Mouse (Mus musculus) neural tube, embryonic 14.5 days (tissue): ENCODE data around the gene Ccdc142. TPM values are rescaled to one million over a fixed set of nuclear protein-coding genes. Genes with fewer than 3 reads are reported as not detected.

ENCODE experiments used
- ATAC-seq: fragments of 200-750 bp; cut with Nextera tagmentation; 2 replicates; pipeline ENCODE4 v1.8.0; 2017; ENCODE audit warnings: low read depth, mild to moderate bottlenecking, moderate TSS enrichment, moderate library complexity
- H3K27ac ChIP-seq: fragments of 300-500 bp; sonication (generic); 2 replicates; pipeline ENCODE4 v1.5.1; 2014; ENCODE audit warnings: low read depth, mild to moderate bottlenecking, control low read depth, low read length, moderate library complexity, mixed read lengths
- H3K27me3 ChIP-seq: fragments of 300-500 bp; sonication (generic); 2 replicates; pipeline ENCODE4 v1.6.1; 2014; ENCODE audit warnings: low read length; ENCODE audit not compliant: control insufficient read depth, insufficient read depth
- H3K36me3 ChIP-seq: fragments of 300-500 bp; sonication (generic); 2 replicates; pipeline ENCODE4 v1.6.1; 2014; ENCODE audit warnings: low read length, mixed read lengths; ENCODE audit not compliant: control insufficient read depth, insufficient read depth
- H3K4me1 ChIP-seq: fragments of 300-500 bp; sonication (generic); 2 replicates; pipeline ENCODE4 v1.6.1; 2014; ENCODE audit warnings: low read length; ENCODE audit not compliant: control insufficient read depth, insufficient read depth
- H3K4me2 ChIP-seq: fragments of 300-500 bp; sonication (generic); 2 replicates; pipeline ENCODE4 v1.6.1; 2014; ENCODE audit warnings: mild to moderate bottlenecking, low read depth, low read length, control low read depth
- H3K4me3 ChIP-seq: fragments of 300-500 bp; sonication (generic); 2 replicates; pipeline ENCODE4 v1.5.1; 2014; ENCODE audit warnings: low read depth, low read length, control low read depth, mixed read lengths
- H3K9ac ChIP-seq: fragments of 300-500 bp; sonication (generic); replicated peaks from 2 replicates; pipeline ENCODE4 v1.6.1; 2014; ENCODE audit warnings: low read depth, mild to moderate bottlenecking, control low read depth, low read length, mixed read lengths
- H3K9me3 ChIP-seq: fragments of 300-500 bp; sonication (generic); 2 replicates; pipeline ENCODE4 v1.6.1; 2016; ENCODE audit warnings: low read length; ENCODE audit not compliant: control insufficient read depth
- WGBS: fragments of 180-500 bp; shearing (Covaris S2); extraction: QIAGEN DNeasy Blood & Tissue Kit; methylation state at CpG from one replicate; pipeline ENCODE4 v1.1.7; 2014; 5-methylcytosine and 5-hydroxymethylcytosine counted together
- microRNA counts: library from miRNA; unstranded; fragments of <30 nt; microRNA quantifications from one replicate; lab custom pipeline; 2016
- microRNA-seq: library from miRNA; unstranded; fragments of <30 nt; microRNA quantifications from one replicate; pipeline ENCODE4, GENCODE M21; 2016
- polyA plus RNA-seq: library from polyadenylated mRNA; unstranded; fragments of >200 nt; fragmentation: Nextera tagmentation; extraction: Ambion mirVana; gene quantifications from 2 replicates; pipeline ENCODE4 v1.2.1, GENCODE M21; 2014

The Ccdc142 gene
- polyA plus RNA-seq, 1 experiment from 2014 or later = 6.3 TPM

GRCm38 (mm10) chr6:83153485-83153884, 52.1 kb downstream of the Ccdc142 start:
- no peaks in the 10 kb centered on the region for H3K27me3 ChIP-seq
- ATAC-seq = no peak
- 0 out of 2 replicates have a peak, but pooled peaks cover 7% of the 10 kb centered on the region for H3K4me1 ChIP-seq
- no peaks in the 10 kb centered on the region for H3K9me3 ChIP-seq
- H3K4me2 ChIP-seq = no peak overlapping the region
- peaks cover 3% of the 10 kb centered on the region; the same call in 1 of the 2 replicates for H3K36me3 ChIP-seq
- 78% methylated on average over 5 of the region's 5 CpGs for WGBS
- H3K9ac ChIP-seq = no peak overlapping the region
- no peak overlapping the region for H3K4me3 ChIP-seq
- no peak overlapping the region for H3K27ac ChIP-seq

GRCm38 (mm10) chr6:83155552-83156238, 54.3 kb downstream of the Ccdc142 start:
- H3K27ac ChIP-seq = peak overlapping the region; percentile 4; the same call in 1 of the 2 replicates
- H3K4me2 ChIP-seq = peak overlapping the region; percentile 57
- WGBS = 8% methylated on average over 23 of the region's 23 CpGs
- H3K9ac ChIP-seq = peak overlapping the region; percentile 39
- H3K4me1 ChIP-seq = 0 out of 2 replicates have a peak, but pooled peaks cover 7% of the 10 kb centered on the region
- peaks cover 5% of the 10 kb centered on the region for H3K27me3 ChIP-seq
- peak; percentile 48 for ATAC-seq
- no peaks in the 10 kb centered on the region for H3K9me3 ChIP-seq
- peaks cover 3% of the 10 kb centered on the region; the same call in 1 of the 2 replicates for H3K36me3 ChIP-seq
- peak overlapping the region; percentile 50 for H3K4me3 ChIP-seq

DNA sequence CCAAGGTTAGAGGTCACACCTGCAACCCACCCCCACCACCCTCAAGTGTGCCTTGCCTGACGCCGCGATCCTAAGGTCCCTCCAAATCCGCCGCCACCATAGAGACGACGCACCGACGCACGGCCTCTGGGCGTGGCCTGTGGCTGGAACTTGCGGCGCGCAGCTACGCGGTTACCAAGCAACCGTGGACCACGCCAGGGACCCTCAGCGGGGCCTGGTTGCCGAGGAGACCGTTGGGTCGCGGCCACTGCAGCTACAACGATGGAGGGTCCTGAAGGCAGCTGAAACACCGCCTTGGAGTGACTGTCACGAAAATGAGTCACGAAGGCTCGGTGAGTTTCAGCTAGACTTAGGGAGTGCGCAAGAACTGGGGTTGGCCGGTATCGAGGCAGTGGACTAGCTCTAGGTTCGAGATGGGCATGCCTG, 54.9 kb downstream of the Ccdc142 start, which contains the start of the genes Wdr54 and 1700003E16Rik:
Wdr54 (minus strand) TSS at position 139 of the 426 bp plus-strand sequence.
1700003E16Rik (plus strand) TSS at position 146 of the 426 bp plus-strand sequence.
- H3K36me3 ChIP-seq = peaks cover 3% of the 10 kb centered on the region; the same call in 1 of the 2 replicates
- peak within 1 kb of the TSS; percentile 50 for H3K4me3 ChIP-seq
- peak; percentile 94 for ATAC-seq
- H3K27ac ChIP-seq = peak within 1 kb of the TSS; percentile 4; the same call in 1 of the 2 replicates
- H3K4me1 ChIP-seq = 0 out of 2 replicates have a peak, but pooled peaks cover 7% of the 10 kb centered on the region
- under 1% methylated on average over 32 of the region's 32 CpGs for WGBS
- H3K27me3 ChIP-seq = peaks cover 10% of the 10 kb centered on the region
- peak within 1 kb of the TSS; percentile 39 for H3K9ac ChIP-seq
- H3K4me2 ChIP-seq = peak within 1 kb of the TSS; percentile 57
- no peaks in the 10 kb centered on the region for H3K9me3 ChIP-seq

MicroRNAs within 50 kb of the gene (microRNA counts, 519-probe panel; counts per million panel counts)
- not detected for microRNA mmu-miR-3470a+mmu-miR-3470b (lab: Ali Mortazavi, UCI)

Small RNAs within 50 kb of the gene (microRNA-seq; reads per million reads assigned to microRNA genes)
- not detected for gene Mir3470a

Other genes starting within 250 kb of the Ccdc142 start
- gene Sema4f, start 161.8 kb upstream of the Ccdc142 start, polyA plus RNA-seq = 13.7 and 19.5 TPM in 2 replicates
- not detected in 2 replicates for gene M1ap, start 154.7 kb upstream of the Ccdc142 start, polyA plus RNA-seq
- 1.0 and 2.0 TPM in 2 replicates for gene Dok1, start 68.1 kb upstream of the Ccdc142 start, polyA plus RNA-seq
- 4.2 and 6.1 TPM in 2 replicates for gene Loxl3, start 67.4 kb upstream of the Ccdc142 start, polyA plus RNA-seq
- gene Aup1, start 47.1 kb upstream of the Ccdc142 start, polyA plus RNA-seq = 122 and 123 TPM in 2 replicates
- 37.8 and 45.9 TPM in 2 replicates for gene Htra2, start 46.3 kb upstream of the Ccdc142 start, polyA plus RNA-seq
- gene Dqx1, start 43.8 kb upstream of the Ccdc142 start, polyA plus RNA-seq = 0.24 and 0.54 TPM in 2 replicates
- gene Tlx2, start 31.3 kb upstream of the Ccdc142 start, polyA plus RNA-seq = 7.1 TPM in 1 of 2 replicates, not detected in the other
- 44.9 and 46.6 TPM in 2 replicates for gene Pcgf1, start 23.7 kb upstream of the Ccdc142 start, polyA plus RNA-seq
- not detected in 2 replicates for gene Lbx2, start 15.2 kb upstream of the Ccdc142 start, polyA plus RNA-seq
- gene Gm42688, start within 50 bp of the Ccdc142 start, polyA plus RNA-seq = 3.7 and 4.3 TPM in 2 replicates
- 118 and 119 TPM in 2 replicates for gene Mrpl53, start 7.4 kb downstream of the Ccdc142 start, polyA plus RNA-seq
- gene Mogs, start 13.9 kb downstream of the Ccdc142 start, polyA plus RNA-seq = 21.9 and 25.3 TPM in 2 replicates
- gene Wbp1, start 20.0 kb downstream of the Ccdc142 start, polyA plus RNA-seq = 129 and 146 TPM in 2 replicates
- 13.5 and 14.3 TPM in 2 replicates for gene Ino80b, start 23.8 kb downstream of the Ccdc142 start, polyA plus RNA-seq
- 6.3 and 8.8 TPM in 2 replicates for gene Rtkn, start 33.9 kb downstream of the Ccdc142 start, polyA plus RNA-seq
- 18.2 and 25.7 TPM in 2 replicates for gene Wdr54, start 54.8 kb downstream of the Ccdc142 start, polyA plus RNA-seq
- 4.2 and 7.8 TPM in 2 replicates for gene 1700003E16Rik, start 54.8 kb downstream of the Ccdc142 start, polyA plus RNA-seq
- 122 and 147 TPM in 2 replicates for gene Dctn1, start 64.3 kb downstream of the Ccdc142 start, polyA plus RNA-seq
- gene Slc4a5, start 118.2 kb downstream of the Ccdc142 start, polyA plus RNA-seq = not detected in 2 replicates
- gene Mthfd2, start 224.3 kb downstream of the Ccdc142 start, polyA plus RNA-seq = 28.7 and 30.7 TPM in 2 replicates
- gene Mob1a, start 224.4 kb downstream of the Ccdc142 start, polyA plus RNA-seq = 22.3 and 32.2 TPM in 2 replicates
- 57.3 and 57.5 TPM in 2 replicates for gene Bola3, start 247.5 kb downstream of the Ccdc142 start, polyA plus RNA-seq